Mouse (Mus musculus) spleen, adult 2 months (tissue): ENCODE data around the gene Snx29.

Experiments
- CTCF ChIP-seq: fragments of 200-500 bp; IDR thresholded peaks from 2 replicates; pipeline ENCODE4 v1.5.1; 2011; ENCODE audit warnings: mild to moderate bottlenecking, inconsistent platforms; ENCODE audit not compliant: insufficient read depth, insufficient read length, insufficient replicate concordance; ENCODE audit errors: extremely low read depth
- POLR2A ChIP-seq: fragments of 200-500 bp; IDR thresholded peaks from 2 replicates; pipeline ENCODE4 v1.6.1; 2011; ENCODE audit warnings: low read depth, low read length, inconsistent platforms

GRCm38 (mm10) chr16:11316748-11317147, 6.0 kb upstream of the Snx29 start:
- TF ChIP-seq POLR2A (no peak), CTCF (peak; percentile 41; the same call in 1 of the 2 replicates)
